Mouse (Mus musculus) testis, adult 2 months (tissue): ENCODE results near the gene Gdf11.
A peak's percentile ranks its signal among the peaks of the same experiment; 100 is the strongest.

Experiments
- CTCF ChIP-seq: fragments of 200-500 bp; IDR thresholded peaks from 2 replicates; pipeline ENCODE4 v1.5.1; 2012; ENCODE audit warnings: low read depth, mild to moderate bottlenecking, inconsistent platforms, low read length, moderate library complexity; ENCODE audit not compliant: control insufficient read depth, insufficient read depth, insufficient replicate concordance
- POLR2A ChIP-seq: fragments of 200-500 bp; IDR thresholded peaks from 2 replicates; pipeline ENCODE4 v1.6.1; 2012; ENCODE audit warnings: low read depth, mild to moderate bottlenecking, inconsistent platforms, low read length, moderate library complexity; ENCODE audit not compliant: control insufficient read depth

- no peak for TF ChIP-seq CTCF
- peak; percentile 49; the same call in 1 of the 2 replicates for TF ChIP-seq POLR2A
Measured at GRCm38 (mm10) chr10:128923013-128923691, 31.6 kb upstream of the Gdf11 start.
